Comparison of ENCODE assay signal across 8 mouse cellular contexts in genomic region chr7:101301361-101301880, GRCm38 (mm10). TPM values are rescaled to one million over a fixed set of nuclear protein-coding genes. Genes with fewer than 3 reads are reported as not detected.
DNase-seq lines count a peak whose midpoint lies in the region; ATAC-seq lines count a peak whose summit lies in the region.

No protein-coding gene starts in this region.

- WGBS in heart, embryonic 15.5 days = under 1% methylated on average over 30 of the region's 30 CpGs
- under 1% methylated on average over 30 of the region's 30 CpGs for WGBS in embryonic facial prominence, embryonic 12.5 days
- 2% methylated on average over 30 of the region's 30 CpGs for WGBS in intestine, embryonic 15.5 days
- 1% methylated on average over 30 of the region's 30 CpGs for WGBS in midbrain, embryonic 15.5 days

- ATAC-seq in heart, embryonic 15.5 days (replicated peaks; ENCODE audit: insufficient number of reproducible peaks, insufficient read depth, low FRiP score, low read depth) = peak; percentile 0
- ATAC-seq in embryonic facial prominence, embryonic 12.5 days (ENCODE audit: insufficient number of reproducible peaks, insufficient read depth, low FRiP score, low TSS enrichment) = 0 out of 2 replicates have a peak, but pooled peaks have one; percentile 0
- ATAC-seq in intestine, embryonic 15.5 days = peak; percentile 54
- ATAC-seq in midbrain, embryonic 15.5 days (replicated peaks) = peak; percentile 41

- peak overlapping the region; percentile 87 for H3K9ac ChIP-seq in heart, embryonic 15.5 days
- peak overlapping the region; percentile 54 for H3K9ac ChIP-seq in embryonic facial prominence, embryonic 12.5 days
- H3K9ac ChIP-seq in intestine, embryonic 15.5 days = peak overlapping the region; percentile 64
- peak overlapping the region; percentile 65 for H3K9ac ChIP-seq in midbrain, embryonic 15.5 days

- H3K9me3 ChIP-seq in heart, embryonic 15.5 days (replicated peaks) = no peaks in the 10 kb centered on the region
- H3K9me3 ChIP-seq in embryonic facial prominence, embryonic 12.5 days = no peaks in the 10 kb centered on the region
- no peaks in the 10 kb centered on the region for H3K9me3 ChIP-seq in intestine, embryonic 15.5 days
- no peaks in the 10 kb centered on the region for H3K9me3 ChIP-seq in midbrain, embryonic 15.5 days

- H3K4me1 ChIP-seq in heart, embryonic 15.5 days (replicated peaks) = peaks cover 34% of the 10 kb centered on the region
- H3K4me1 ChIP-seq in embryonic facial prominence, embryonic 12.5 days = peaks cover 17% of the 10 kb centered on the region
- peaks cover 28% of the 10 kb centered on the region for H3K4me1 ChIP-seq in intestine, embryonic 15.5 days (replicated peaks)
- H3K4me1 ChIP-seq in midbrain, embryonic 15.5 days = peaks cover 26% of the 10 kb centered on the region

- no peak for DNase-seq in heart, postnatal 4 days
- DNase-seq in CD8-positive naive resting alpha-beta T cell, adult 2 months (ENCODE audit: low read depth in 2 of 2, low spot score in 2 of 2) = peak; percentile 54 to 62
- DNase-seq in adrenal gland, adult 8-10 months = no peak
- no peak for DNase-seq in ovary, postnatal 14 days (ENCODE audit: low spot score)

- peak overlapping the region; percentile 92 for H3K4me2 ChIP-seq in heart, embryonic 15.5 days
- H3K4me2 ChIP-seq in embryonic facial prominence, embryonic 12.5 days (replicated peaks) = peak overlapping the region; percentile 78
- peak overlapping the region; percentile 90 for H3K4me2 ChIP-seq in intestine, embryonic 15.5 days (replicated peaks)
- H3K4me2 ChIP-seq in midbrain, embryonic 15.5 days = peak overlapping the region; percentile 71

- H3K36me3 ChIP-seq in heart, embryonic 15.5 days = no peaks in the 10 kb centered on the region
- H3K36me3 ChIP-seq in embryonic facial prominence, embryonic 12.5 days = no peaks in the 10 kb centered on the region
- H3K36me3 ChIP-seq in intestine, embryonic 15.5 days = no peaks in the 10 kb centered on the region
- H3K36me3 ChIP-seq in midbrain, embryonic 15.5 days (replicated peaks) = no peaks in the 10 kb centered on the region

- H3K4me3 ChIP-seq in heart, embryonic 15.5 days = peak overlapping the region; percentile 81
- H3K4me3 ChIP-seq in embryonic facial prominence, embryonic 12.5 days = peak overlapping the region; percentile 71
- peak overlapping the region; percentile 68 for H3K4me3 ChIP-seq in intestine, embryonic 15.5 days (replicated peaks)
- H3K4me3 ChIP-seq in midbrain, embryonic 15.5 days = peak overlapping the region; percentile 73

- H3K27ac ChIP-seq in heart, embryonic 15.5 days = peak overlapping the region; percentile 90
- H3K27ac ChIP-seq in embryonic facial prominence, embryonic 12.5 days = no peak overlapping the region; the same call in 1 of the 2 replicates
- H3K27ac ChIP-seq in intestine, embryonic 15.5 days = peak overlapping the region; percentile 69
- peak overlapping the region; percentile 68 for H3K27ac ChIP-seq in midbrain, embryonic 15.5 days

- 0 out of 2 replicates have a peak, but pooled peaks cover 6% of the 10 kb centered on the region for H3K27me3 ChIP-seq in heart, embryonic 15.5 days
- peaks cover 22% of the 10 kb centered on the region for H3K27me3 ChIP-seq in embryonic facial prominence, embryonic 12.5 days
- no peaks in the 10 kb centered on the region for H3K27me3 ChIP-seq in intestine, embryonic 15.5 days (replicated peaks)
- peaks cover 11% of the 10 kb centered on the region; the same call in 1 of the 2 replicates for H3K27me3 ChIP-seq in midbrain, embryonic 15.5 days (replicated peaks)

RNA-seq across cellular contexts. Expression of gene Atg16l2, which starts 0.6 kb away (rescaled TPM):
- polyA plus RNA-seq in heart, embryonic 15.5 days (2015; fragmentation: Nextera tagmentation; extraction: Ambion mirVana) = 28.1 and 30.5 TPM in 2 replicates
- total RNA-seq in heart, postnatal 4 days (2021) = 10 to 100 TPM; 13.0 to 16.0 TPM
- 16.9 and 18.1 TPM in 2 replicates for polyA plus RNA-seq in embryonic facial prominence, embryonic 12.5 days (2016; fragmentation: Nextera tagmentation; extraction: Ambion mirVana)
- polyA plus RNA-seq in intestine, embryonic 15.5 days (2015; fragmentation: Nextera tagmentation; extraction: Ambion mirVana) = 14.3 and 16.1 TPM in 2 replicates
- polyA plus RNA-seq in midbrain, embryonic 15.5 days (2015; fragmentation: Nextera tagmentation; extraction: Ambion mirVana) = 26.1 and 26.9 TPM in 2 replicates
- total RNA-seq in adrenal gland, adult 8-10 months (2022) = 10 to 100 TPM; 20.8 to 49.8 (median 33.4) TPM

RNA-seq across cellular contexts. Expression of gene Stard10, which starts 15.5 kb away (rescaled TPM):
- 25.0 and 32.9 TPM in 2 replicates for polyA plus RNA-seq in heart, embryonic 15.5 days (2015; fragmentation: Nextera tagmentation; extraction: Ambion mirVana)
- total RNA-seq in heart, postnatal 4 days (2021) = 10 to 100 TPM; 45.6 to 53.6 TPM
- 19.4 and 20.6 TPM in 2 replicates for polyA plus RNA-seq in embryonic facial prominence, embryonic 12.5 days (2016; fragmentation: Nextera tagmentation; extraction: Ambion mirVana)
- polyA plus RNA-seq in intestine, embryonic 15.5 days (2015; fragmentation: Nextera tagmentation; extraction: Ambion mirVana) = 111 and 125 TPM in 2 replicates
- 8.7 and 9.6 TPM in 2 replicates for polyA plus RNA-seq in midbrain, embryonic 15.5 days (2015; fragmentation: Nextera tagmentation; extraction: Ambion mirVana)
- total RNA-seq in adrenal gland, adult 8-10 months (2022) = 100 to 1,000 TPM in 2 of 4 experiments, 10 to 100 TPM in 2; 39.3 to 195 (median 109) TPM

RNA-seq across cellular contexts. Expression of gene Arap1, which starts 46.4 kb away (rescaled TPM):
- polyA plus RNA-seq in heart, embryonic 15.5 days (2015; fragmentation: Nextera tagmentation; extraction: Ambion mirVana) = 23.5 and 38.4 TPM in 2 replicates
- total RNA-seq in heart, postnatal 4 days (2021) = 10 to 100 TPM; 44.5 to 44.8 TPM
- 23.9 and 29.7 TPM in 2 replicates for polyA plus RNA-seq in embryonic facial prominence, embryonic 12.5 days (2016; fragmentation: Nextera tagmentation; extraction: Ambion mirVana)
- 56.3 and 58.4 TPM in 2 replicates for polyA plus RNA-seq in intestine, embryonic 15.5 days (2015; fragmentation: Nextera tagmentation; extraction: Ambion mirVana)
- 10.4 and 10.6 TPM in 2 replicates for polyA plus RNA-seq in midbrain, embryonic 15.5 days (2015; fragmentation: Nextera tagmentation; extraction: Ambion mirVana)
- 10 to 100 TPM; 34.8 to 67.7 (median 49.6) TPM for total RNA-seq in adrenal gland, adult 8-10 months (2022)

Comparison
In these comparisons a context has a peak if more than half of its experiments do, and no peak if none do; other contexts are left out.
1. ATAC-seq: peak in every context shown above with its lines; median percentile 54 in intestine, embryonic 15.5 days; 41 in midbrain, embryonic 15.5 days; 0 in heart, embryonic 15.5 days; 0 in embryonic facial prominence, embryonic 12.5 days.
2. DNase-seq: peak in CD8-positive naive resting alpha-beta T cell, adult 2 months (2 of 2); none in heart, postnatal 4 days (single experiment), adrenal gland, adult 8-10 months (single experiment) and ovary, postnatal 14 days (single experiment).
3. Peak in every context shown above with its lines, with median percentiles within 50 percentile points of each other: H3K4me2 ChIP-seq, H3K4me3 ChIP-seq and H3K9ac ChIP-seq.